Mouse (Mus musculus) brown adipose tissue, adult 24 weeks (tissue): ENCODE results near the gene Gprasp1. TPM values are rescaled to one million over a fixed set of nuclear protein-coding genes. Genes with fewer than 3 reads are reported as not detected.
"Not testable (repeated sequence)": the region's sequence is repeated elsewhere in the genome, so short reads cannot be mapped to it uniquely, and the experiment has no call there.

Source experiments
- H3K27ac ChIP-seq: fragments of 200-500 bp; replicated peaks from 2 replicates; pipeline ENCODE4 v1.5.1; 2012; ENCODE audit warnings: low read depth, mild to moderate bottlenecking, low read length
- H3K4me1 ChIP-seq: fragments of 200-500 bp; 2 replicates; pipeline ENCODE4 v1.6.1; 2012; ENCODE audit warnings: low read length, mixed read lengths; ENCODE audit not compliant: control insufficient read depth, insufficient read depth, insufficient read length
- H3K4me3 ChIP-seq: fragments of 200-500 bp; 2 replicates; pipeline ENCODE4 v1.5.1; 2012; ENCODE audit warnings: low read depth, mild to moderate bottlenecking, low read length, moderate library complexity; ENCODE audit not compliant: insufficient read depth
- polyA plus RNA-seq: library from polyadenylated mRNA; stranded (reverse); fragments of >200 nt; gene quantifications from 2 replicates; pipeline ENCODE4 v1.2.4, GENCODE M21; 2012; ENCODE audit not compliant: missing spikeins, insufficient read depth, insufficient read length

Gprasp1 gene
- 11.1 and 21.5 TPM in 2 replicates for polyA plus RNA-seq

DNA sequence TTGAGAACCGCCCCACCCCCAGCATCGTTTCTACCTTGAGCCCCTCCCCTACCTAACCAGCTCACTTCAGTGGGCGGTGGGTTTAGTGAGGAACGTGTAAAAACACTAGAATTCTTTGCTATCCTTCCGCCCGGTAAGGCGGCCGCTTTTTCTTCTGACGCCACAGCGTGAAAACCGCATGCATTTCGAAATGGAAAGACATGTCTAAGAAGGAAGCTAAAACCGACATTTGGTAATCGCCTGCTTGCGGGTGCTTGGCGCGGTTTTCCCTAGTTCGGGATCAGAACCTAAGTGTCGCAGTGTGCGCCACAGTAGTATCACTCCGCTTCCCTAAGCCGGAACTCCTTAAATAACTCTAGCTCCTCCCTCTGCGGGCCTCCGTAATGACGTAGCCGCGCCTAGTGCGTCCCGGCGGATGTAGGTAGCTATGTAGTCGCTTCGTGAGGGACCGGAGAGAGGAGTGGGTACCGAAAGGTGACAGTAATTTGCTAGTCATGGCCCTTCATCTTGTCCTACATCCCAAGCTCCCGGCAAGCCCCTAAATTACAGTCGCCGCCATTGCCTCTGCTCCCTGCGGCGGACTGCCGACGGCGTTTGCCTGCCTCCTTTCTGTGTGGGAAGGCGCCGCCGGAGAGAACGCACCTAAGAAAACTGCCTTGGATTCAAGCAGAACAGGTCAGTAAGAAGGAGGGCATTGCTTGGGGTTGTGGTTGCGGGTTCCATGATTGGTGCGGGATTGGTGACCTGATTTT is at the start of gene Gprasp1, which contains the start of gene Armcx5:
Gene Gprasp1 (plus strand): TSS at position 430 of the 752 bp plus-strand sequence.
Gene Armcx5 (plus strand): TSS at position 430 of the 752 bp plus-strand sequence.
- H3K4me3 ChIP-seq = peak within 1 kb of the TSS; percentile 92
- no peaks in the 10 kb centered on the region for H3K4me1 ChIP-seq
- H3K27ac ChIP-seq = peak within 1 kb of the TSS; percentile 86

DNA sequence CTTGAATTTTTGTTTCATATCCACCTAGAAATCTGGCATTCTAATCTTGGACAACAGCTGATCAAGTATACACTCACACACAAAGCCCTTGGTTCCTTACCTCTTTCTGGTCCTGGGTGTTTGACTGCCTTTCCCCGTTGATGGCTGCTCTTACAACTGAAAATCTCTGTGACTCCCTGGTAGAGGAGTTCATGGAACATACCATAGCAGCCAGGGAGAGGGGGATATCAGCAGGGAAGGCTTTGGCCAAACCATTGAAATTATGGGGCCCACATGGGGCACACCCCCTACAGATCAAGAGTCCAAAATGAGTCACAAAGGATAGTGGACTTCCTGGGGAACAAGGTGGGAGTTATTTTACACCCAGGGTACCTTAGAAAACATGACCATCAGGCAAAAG is 48.9 kb upstream of the Gprasp1 start, which contains the start of gene Tcp11x2:
Gene Tcp11x2 (minus strand): TSS at position 158 of the 400 bp plus-strand sequence.
- no peaks in the 10 kb centered on the region for H3K4me1 ChIP-seq
- no peak within 1 kb of the TSS for H3K4me3 ChIP-seq
- no peak within 1 kb of the TSS for H3K27ac ChIP-seq

DNA sequence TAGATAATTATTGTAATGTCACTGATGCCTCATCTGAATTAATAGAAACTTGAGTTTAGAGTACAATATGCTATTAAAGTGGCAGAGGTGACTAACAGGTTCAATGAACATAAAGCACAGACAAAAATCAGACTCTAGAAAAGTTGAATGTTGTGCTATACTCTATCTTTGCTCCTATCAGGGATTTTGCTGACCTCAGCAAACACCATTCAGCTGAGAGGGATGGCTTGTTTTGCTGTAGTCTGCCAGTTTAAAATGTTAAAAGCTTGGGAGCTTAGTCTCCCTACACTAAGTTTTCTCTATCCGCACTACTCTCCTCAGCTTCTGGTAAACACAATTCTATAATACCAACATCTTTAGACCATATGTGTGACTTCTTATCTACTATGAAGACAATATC is 39.4 kb upstream of the Gprasp1 start:
- Histone ChIP-seq H3K4me3 (no peak overlapping the region), H3K4me1 (no peaks in the 10 kb centered on the region), H3K27ac (no peak overlapping the region)

DNA sequence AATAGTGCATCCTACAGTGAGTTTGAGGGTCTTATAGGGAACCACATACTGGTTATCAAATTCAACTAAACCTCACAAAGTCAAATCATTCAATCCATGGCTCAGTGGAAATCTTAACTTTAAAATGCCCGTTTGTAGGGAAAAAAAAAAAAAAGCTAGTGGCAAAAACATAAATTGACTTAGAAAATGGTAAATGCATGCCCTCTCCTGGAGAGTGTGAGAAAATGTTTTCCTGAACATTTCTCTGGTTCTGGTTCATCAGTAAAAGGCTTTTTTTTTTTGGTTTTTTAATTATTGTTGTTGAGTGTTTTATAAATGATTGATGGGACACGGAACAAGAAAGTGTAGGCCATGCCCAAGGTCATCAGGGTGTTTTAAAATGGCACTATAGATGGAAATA is 38.2 kb upstream of the Gprasp1 start:
- no peaks in the 10 kb centered on the region for H3K4me1 ChIP-seq
- no peak overlapping the region for H3K4me3 ChIP-seq
- H3K27ac ChIP-seq = no peak overlapping the region

DNA sequence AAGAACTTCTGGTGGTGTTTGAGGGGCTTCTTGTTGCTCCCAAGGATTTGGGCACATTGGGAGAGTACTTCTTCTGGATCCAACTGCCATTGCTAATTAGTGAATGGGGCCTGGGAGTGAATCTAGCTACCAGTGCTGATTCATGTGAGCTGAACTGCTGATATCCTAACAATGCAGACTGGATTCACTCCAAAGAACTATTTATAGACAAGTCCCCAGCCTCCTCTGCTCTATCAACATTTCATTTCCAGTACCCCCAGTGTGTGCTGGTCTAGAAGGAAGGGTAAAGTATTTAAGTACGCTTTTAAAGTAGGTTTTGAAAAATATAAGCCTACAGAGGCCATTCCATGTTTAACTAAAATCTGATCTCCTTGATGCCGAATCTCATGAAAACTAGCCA is 29.7 kb upstream of the Gprasp1 start:
- H3K4me1 ChIP-seq = no peaks in the 10 kb centered on the region
- H3K4me3 ChIP-seq = no peak overlapping the region
- H3K27ac ChIP-seq = no peak overlapping the region

DNA sequence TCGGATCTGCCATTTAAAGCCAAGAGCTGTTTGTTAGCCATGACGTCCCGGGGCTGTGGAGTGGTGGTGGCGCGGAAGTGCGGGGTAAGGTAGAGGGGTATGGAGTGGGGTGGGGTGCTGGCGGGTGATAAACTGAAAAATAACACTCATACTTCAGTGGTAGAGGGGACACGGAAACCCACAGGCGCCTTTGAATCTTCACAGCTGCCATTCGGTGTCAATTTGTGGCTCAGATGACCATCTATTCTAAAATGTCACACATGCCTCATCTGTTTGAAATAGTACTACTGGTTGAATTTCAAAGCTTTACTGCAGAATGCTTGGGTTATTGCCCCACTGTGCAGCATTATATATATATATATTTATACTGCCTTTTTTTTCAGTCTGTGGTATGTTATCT is 17.4 kb upstream of the Gprasp1 start, which contains the start of gene Tmsb15a:
Gene Tmsb15a (minus strand): TSS at position 101 of the 400 bp plus-strand sequence.
- no peaks in the 10 kb centered on the region for H3K4me1 ChIP-seq
- no peak within 1 kb of the TSS for H3K4me3 ChIP-seq
- no peak within 1 kb of the TSS for H3K27ac ChIP-seq

DNA sequence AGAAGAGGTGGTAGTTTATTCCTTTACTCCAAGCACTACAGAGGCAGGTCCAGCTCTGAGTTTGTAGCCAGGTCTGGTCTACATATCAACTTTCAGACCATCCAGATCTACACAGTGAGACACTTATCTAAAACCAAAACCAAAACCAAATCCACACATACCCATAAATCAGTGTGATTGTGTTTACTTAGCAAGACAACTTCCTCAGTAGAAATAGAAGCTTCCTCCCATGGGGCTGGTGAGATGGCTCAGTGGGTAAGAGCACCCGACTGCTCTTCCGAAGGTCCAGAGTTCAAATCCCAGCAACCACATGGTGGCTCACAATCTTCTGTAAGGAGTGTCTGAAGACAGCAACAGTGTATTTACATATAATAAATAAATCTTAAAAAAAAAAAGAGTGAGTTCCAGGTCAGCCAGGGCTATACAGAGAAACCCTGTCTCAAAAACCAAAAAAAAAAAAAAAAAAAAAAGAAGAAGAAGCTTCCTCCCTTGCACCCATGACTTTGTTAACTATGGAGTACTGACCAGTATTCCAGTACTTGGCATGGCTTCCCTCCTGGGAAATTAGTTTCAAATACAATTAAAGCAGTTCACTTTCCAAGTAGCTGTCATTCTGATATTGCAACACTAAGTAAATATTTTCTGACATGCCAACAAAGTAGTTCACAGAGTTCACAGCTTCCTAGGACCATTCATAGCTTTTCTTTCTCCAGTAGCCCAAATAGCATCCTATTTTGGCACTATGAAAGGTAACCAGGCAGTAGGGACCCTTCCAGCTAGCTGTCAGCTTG is 3.6 kb upstream of the Gprasp1 start:
- Histone ChIP-seq H3K4me3 (no peak overlapping the region), H3K27ac (no peak overlapping the region), H3K4me1 (no peaks in the 10 kb centered on the region)

DNA sequence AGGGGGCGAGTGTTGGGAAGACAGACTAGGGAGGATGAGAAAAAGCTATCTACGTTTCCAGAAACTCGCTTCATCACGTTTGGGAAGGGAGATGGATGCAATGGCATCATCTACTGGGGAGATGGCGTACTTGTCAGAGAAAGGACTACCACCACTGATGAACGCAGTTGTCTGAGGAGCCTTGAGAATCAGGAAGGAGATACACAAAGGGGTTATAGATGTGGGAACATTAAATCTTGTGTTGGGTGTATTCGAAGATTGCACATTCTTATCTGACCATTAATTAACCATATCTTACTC is 473 bp downstream of the Gprasp1 start:
- peak overlapping the region; percentile 92 for H3K4me3 ChIP-seq
- no peaks in the 10 kb centered on the region for H3K4me1 ChIP-seq
- H3K27ac ChIP-seq = peak overlapping the region; percentile 62; the same call in 1 of the 2 replicates

DNA sequence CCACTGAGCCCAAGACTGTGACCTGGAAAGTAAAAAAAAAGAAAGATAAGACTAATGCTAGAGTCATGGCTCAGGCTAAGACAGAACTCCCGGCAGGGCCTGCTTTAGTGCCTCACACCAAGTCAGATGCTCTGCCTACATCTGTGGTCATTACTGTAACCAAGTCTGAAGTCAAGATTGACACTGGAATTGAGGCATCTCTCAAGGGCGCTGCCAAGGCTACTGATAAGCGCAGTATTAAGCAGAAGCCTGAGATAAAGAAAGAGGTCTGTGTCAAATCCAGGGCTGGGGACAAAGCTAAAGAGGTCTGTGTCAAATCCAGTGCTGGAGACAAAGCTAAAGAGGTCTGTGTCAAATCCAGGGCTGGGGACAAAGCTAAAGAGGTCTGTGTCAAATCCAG is 2.8 kb downstream of the Gprasp1 start:
- H3K4me3 ChIP-seq, H3K27ac ChIP-seq, H3K4me1 ChIP-seq: not testable (repeated sequence)

DNA sequence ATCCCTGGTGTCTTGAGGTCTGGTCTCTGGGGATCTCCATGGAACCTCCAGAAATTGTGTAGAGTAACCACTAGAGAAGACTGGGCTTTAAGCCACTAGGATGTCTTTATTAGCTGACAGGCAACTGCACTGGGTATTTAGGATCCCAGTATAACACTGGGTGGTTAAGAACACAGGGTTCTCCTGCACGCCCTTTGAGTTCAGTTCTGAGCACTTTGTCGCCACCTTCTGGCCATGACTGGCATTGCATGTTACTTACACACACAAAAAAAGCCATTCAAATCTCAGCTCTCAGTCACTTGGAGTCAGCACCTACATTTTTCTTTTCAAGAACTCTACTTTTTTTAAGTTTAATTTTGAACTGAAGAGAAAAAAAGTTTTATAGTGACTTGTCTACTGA is 10.3 kb downstream of the Gprasp1 start:
- Histone ChIP-seq H3K4me3 (no peak overlapping the region), H3K4me1 (no peaks in the 10 kb centered on the region), H3K27ac (no peak overlapping the region)

DNA sequence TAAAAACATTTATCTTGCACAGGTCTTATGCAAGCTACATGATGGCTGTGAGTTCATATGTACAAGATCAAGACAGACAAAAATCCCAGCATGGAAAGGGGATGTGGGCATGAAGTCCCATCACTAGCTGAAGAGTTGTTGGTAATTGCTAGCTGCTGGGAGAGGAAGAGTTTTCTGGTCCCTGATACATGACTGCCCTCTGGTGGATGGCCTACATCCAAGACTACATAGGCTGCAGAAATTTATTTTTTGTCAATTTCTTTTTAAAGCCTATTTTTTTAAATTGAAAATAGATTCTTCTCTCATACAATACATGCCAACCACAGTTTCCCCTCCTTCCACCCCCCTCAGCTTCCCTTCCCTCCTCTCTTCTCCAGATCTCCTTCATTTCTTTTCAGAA is 19.2 kb downstream of the Gprasp1 start:
- Histone ChIP-seq H3K4me1 (no peaks in the 10 kb centered on the region), H3K4me3 (no peak overlapping the region), H3K27ac (no peak overlapping the region)

DNA sequence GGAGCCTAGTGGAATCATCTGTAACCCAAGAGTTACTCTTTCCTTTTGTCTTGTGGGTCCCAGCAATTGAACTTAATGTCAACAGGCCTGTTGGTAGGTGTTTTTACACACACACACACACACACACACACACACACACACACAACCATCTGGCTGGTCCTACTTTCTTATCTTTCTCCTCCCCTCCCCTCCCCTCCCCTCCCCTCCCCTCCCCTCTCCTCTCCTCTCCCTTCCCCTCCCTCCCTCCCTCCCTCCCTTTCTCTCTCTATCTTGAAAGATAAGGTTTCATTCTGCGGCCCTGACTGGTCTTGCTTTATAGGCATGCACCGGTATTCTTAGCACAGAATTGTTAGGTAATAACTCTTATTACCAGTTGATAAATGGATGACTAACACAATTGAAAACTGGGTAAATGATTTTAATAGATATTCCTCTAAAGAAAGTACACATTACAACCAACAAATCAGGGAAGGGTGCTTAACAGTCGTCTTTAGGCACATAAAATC is 25.6 kb downstream of the Gprasp1 start:
- H3K27ac ChIP-seq = no peak overlapping the region
- no peaks in the 10 kb centered on the region for H3K4me1 ChIP-seq
- no peak overlapping the region for H3K4me3 ChIP-seq

DNA sequence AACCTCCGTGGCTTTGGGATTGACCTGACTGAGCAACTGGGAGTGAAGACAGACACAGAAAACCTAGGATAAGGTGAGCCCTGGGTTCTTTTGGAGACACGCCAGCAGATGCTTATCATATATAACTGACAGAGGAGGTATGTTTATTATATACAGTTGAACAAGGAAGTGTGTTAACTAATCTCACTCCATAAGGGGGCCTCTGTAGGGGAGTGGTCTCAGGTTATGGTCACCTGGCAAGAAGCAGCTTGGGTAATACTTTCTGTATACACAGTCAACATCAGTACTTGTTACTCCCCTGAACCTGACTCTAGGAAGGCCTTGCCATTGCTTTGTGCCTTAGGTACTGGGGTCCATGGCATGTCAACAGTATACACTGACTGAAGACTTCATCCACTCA is 26.0 kb downstream of the Gprasp1 start:
- no peak overlapping the region for H3K27ac ChIP-seq
- no peak overlapping the region for H3K4me3 ChIP-seq
- no peaks in the 10 kb centered on the region for H3K4me1 ChIP-seq

DNA sequence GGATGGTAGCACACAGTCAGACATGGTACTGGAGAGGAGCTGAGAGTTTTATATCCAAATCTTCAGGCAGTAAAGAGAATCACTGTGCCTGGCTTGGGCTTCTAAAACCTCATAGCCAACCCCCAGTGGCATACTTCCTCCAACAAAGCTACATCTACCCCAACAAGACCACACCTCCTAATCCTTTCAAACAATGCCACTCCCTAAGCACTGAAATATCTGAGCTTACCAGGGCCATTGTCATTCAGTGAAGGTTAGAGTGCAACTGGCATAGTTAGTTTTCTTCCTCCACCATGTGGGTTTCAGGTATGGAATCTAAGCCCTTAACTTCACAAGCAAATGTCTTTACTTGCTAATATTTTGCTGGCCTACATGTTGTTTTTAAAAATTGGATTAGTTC is 49.0 kb downstream of the Gprasp1 start:
- no peak overlapping the region for H3K27ac ChIP-seq
- no peaks in the 10 kb centered on the region for H3K4me1 ChIP-seq
- H3K4me3 ChIP-seq = no peak overlapping the region

DNA sequence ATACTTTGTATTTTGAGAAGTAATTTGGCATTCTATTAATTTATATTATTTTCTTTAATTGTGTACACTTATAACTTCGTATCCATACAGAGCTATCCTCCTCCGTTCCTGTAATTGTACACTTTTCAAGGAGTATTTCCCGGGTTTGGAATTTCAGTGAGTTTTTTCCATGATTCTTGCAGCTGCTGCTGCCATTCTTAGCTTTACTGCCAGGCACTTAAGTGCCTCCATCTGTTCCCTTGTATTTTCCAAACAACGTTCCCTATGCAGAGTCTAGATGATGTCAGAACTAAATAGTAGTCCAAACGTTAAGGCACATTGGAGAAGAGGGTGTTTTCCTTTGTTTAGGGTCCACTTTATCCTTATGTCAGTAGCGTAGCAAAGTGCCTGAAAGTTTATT is 49.8 kb downstream of the Gprasp1 start:
- H3K4me1 ChIP-seq = no peaks in the 10 kb centered on the region
- H3K4me3 ChIP-seq = no peak overlapping the region
- no peak overlapping the region for H3K27ac ChIP-seq
